Mouse (Mus musculus) WW6 (cell line): ENCODE measurements at regions not wholly inside any gene's neighbourhood (a gene's known extent, or its start where the extent isn't known, plus 50 kb on each side); places are given as distances from the start of the nearest gene placed in this dataset.

ENCODE experiments used
- DNase-seq: peaks from one replicate; pipeline ENCODE4 v3.0.0-alpha.2; 2013; ENCODE audit warnings: low read depth, low spot score

- no peak for DNase-seq
Observed at GRCm38 (mm10) chr12:9174327-9174726, 144.5 kb downstream of the Ttc32 start.

GRCm38 (mm10) chr12:9176198-9176597 lies 146.4 kb downstream of the Ttc32 start:
- no peak for DNase-seq

- DNase-seq, result no peak
Observed at GRCm38 (mm10) chr12:9178626-9179025, 148.8 kb downstream of the Ttc32 start.

GRCm38 (mm10) chr12:9180677-9181076 lies 150.9 kb downstream of the Ttc32 start:
- no peak for DNase-seq

GRCm38 (mm10) chr12:9191721-9192120 lies 161.9 kb downstream of the Ttc32 start:
- no peak for DNase-seq

GRCm38 (mm10) chr12:9199321-9199720 lies 169.5 kb downstream of the Ttc32 start:
- DNase-seq, result no peak

- no peak for DNase-seq
Observed at GRCm38 (mm10) chr12:9212211-9212610, 182.4 kb downstream of the Ttc32 start.

GRCm38 (mm10) chr12:9224971-9225370 lies 195.2 kb downstream of the Ttc32 start:
- no peak for DNase-seq

GRCm38 (mm10) chr12:9227901-9228300 lies 198.1 kb downstream of the Ttc32 start:
- no peak for DNase-seq

- no peak for DNase-seq
Observed at GRCm38 (mm10) chr12:9228486-9228885, 198.7 kb downstream of the Ttc32 start.

GRCm38 (mm10) chr12:9229981-9230380 lies 200.2 kb downstream of the Ttc32 start:
- no peak for DNase-seq

GRCm38 (mm10) chr12:9230576-9230975 lies 200.8 kb downstream of the Ttc32 start:
- no peak for DNase-seq

- DNase-seq, result no peak
Observed at GRCm38 (mm10) chr12:9232431-9232830, 202.6 kb downstream of the Ttc32 start.

- no peak for DNase-seq
Observed at GRCm38 (mm10) chr12:9235866-9236265, 206.1 kb downstream of the Ttc32 start.

GRCm38 (mm10) chr12:9237538-9237937 lies 207.7 kb downstream of the Ttc32 start:
- no peak for DNase-seq

- DNase-seq, result no peak
Observed at GRCm38 (mm10) chr12:9237955-9238354, 208.2 kb downstream of the Ttc32 start.

GRCm38 (mm10) chr12:9247506-9247905 lies 217.7 kb downstream of the Ttc32 start:
- no peak for DNase-seq

GRCm38 (mm10) chr12:9251772-9252171 lies 222.0 kb downstream of the Ttc32 start:
- DNase-seq, result peak; percentile 18

- no peak for DNase-seq
Observed at GRCm38 (mm10) chr12:9253306-9254074, 223.7 kb downstream of the Ttc32 start.

- DNase-seq, result no peak
Observed at GRCm38 (mm10) chr12:9254301-9254860, 224.6 kb downstream of the Ttc32 start.

GRCm38 (mm10) chr12:9255661-9256486 lies 226.1 kb downstream of the Ttc32 start:
- no peak for DNase-seq

- no peak for DNase-seq
Observed at GRCm38 (mm10) chr12:9256487-9256820, 226.7 kb downstream of the Ttc32 start.

GRCm38 (mm10) chr12:9258221-9258620 lies 228.4 kb downstream of the Ttc32 start:
- DNase-seq, result no peak
